Mouse (Mus musculus) right cerebral cortex, postnatal 25 days (tissue): ENCODE measurements around the gene Psmc6.

Source experiments
- DNase-seq: peaks from one replicate; pipeline ENCODE4 v3.0.0; 2022

The Psmc6 gene

DNA sequence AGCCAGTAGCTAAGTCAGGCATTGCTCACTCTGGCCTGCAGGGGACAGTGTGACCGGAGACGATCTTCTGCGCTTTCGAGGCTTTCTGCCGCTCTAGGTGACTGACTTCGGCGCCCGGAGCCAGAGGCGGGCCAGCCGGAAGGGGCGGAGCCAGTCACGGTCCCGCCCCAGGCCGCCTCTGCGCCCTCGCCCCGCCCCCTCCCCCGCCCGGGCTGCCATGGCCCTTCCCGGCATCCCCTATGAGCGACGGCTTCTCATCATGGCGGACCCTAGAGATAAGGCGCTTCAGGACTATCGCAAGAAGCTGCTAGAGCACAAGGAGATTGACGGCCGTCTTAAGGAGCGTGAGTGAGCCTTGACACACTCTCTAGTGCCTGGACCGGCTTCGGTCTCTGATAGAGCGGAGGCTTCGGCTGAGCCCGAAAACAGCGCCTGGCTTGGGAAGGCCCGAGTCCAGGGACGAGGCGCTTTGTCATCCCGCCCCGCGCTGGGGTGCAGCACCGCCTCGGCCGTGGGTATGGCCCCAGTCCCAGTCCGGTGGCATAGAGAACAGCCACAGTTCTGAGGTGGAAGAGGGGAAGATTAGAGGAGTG lies at the start of gene Psmc6:
Gene Psmc6, plus strand, starts transcription at position 200 of the 593 bp plus-strand sequence.
- DNase-seq: peak; percentile 91

- no peak for DNase-seq
Observed at GRCm38 (mm10) chr14:45282066-45282465, 47.5 kb upstream of the Psmc6 start.

- no peak for DNase-seq
Observed at GRCm38 (mm10) chr14:45291608-45292007, 38.0 kb upstream of the Psmc6 start.

GRCm38 (mm10) chr14:45303939-45304338 lies 25.6 kb upstream of the Psmc6 start:
- DNase-seq: no peak

GRCm38 (mm10) chr14:45304389-45304788 lies 25.2 kb upstream of the Psmc6 start:
- no peak for DNase-seq

DNA sequence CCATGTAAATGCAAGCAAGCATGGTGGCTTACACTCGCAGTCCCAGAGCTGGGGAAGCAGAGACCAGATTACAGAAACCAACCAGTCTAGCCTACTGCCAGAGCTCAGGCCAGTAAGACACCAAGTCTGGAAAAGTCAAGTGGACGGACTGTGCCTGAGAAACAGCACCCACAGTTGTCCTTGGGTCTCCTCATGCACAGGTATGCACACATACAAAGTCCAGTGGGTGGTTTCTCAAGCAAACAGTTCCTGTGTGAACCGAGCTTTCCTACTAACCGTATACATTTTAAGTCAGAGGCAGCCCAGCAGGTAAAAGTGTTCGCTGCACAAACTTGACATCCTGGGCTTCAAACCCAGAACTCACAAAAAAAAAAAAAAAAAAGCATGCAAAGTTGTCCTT lies 23.7 kb upstream of the Psmc6 start:
- DNase-seq: no peak

DNA sequence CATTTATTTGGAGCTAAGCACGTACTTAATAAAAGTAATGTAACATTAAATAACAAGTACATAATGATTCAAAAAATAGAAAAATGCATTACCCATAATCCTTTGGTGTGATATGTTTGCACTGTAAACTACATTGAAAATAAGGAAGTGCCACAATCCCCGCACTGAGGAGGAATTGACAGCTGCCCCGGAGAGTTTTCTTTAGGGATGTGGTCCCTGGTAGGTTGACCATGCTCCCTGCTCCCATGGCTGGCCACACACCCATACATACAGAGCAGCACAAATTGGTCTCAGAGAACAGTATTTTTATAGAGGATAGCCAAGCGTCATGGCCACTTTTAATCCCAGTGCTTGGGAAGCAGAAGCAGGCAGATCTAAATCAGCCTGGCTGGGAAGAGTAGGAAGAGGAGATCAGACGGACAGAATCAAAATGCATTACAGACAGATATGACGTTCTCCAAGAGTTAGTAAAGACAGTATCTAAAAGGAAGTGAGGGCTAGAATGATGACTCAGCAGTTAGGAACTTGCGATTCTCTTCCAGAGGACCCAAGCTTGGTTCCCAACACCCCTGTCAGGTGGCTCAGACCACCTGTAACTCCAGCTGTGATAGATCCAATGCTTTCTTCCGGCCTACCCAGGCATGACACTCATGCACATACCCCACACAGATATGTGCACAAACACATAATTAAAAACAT lies 21.8 kb upstream of the Psmc6 start:
- DNase-seq: no peak

- no peak for DNase-seq
Observed at GRCm38 (mm10) chr14:45309646-45310045, 19.9 kb upstream of the Psmc6 start.

DNA sequence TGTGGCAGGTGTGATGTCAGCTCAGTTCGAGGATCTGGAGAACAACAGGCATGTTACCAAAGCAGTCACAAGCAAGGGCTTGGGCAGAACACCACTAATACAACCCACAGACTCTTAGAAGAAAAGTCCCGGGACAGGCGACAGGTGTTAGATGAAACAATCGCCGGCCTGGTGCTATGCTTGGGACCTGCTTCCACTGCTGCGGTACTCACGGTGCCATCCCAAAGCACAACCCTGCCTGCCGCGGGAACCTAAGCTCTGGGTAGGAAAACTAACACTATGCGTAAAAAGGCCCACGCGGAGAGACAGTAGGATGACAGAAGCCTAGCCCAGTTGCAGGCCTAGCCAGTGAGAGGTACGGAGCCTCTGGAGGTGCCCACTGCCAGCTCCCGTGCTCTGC lies 19.5 kb upstream of the Psmc6 start:
- DNase-seq: no peak

GRCm38 (mm10) chr14:45316927-45317326 lies 12.7 kb upstream of the Psmc6 start:
- no peak for DNase-seq

DNA sequence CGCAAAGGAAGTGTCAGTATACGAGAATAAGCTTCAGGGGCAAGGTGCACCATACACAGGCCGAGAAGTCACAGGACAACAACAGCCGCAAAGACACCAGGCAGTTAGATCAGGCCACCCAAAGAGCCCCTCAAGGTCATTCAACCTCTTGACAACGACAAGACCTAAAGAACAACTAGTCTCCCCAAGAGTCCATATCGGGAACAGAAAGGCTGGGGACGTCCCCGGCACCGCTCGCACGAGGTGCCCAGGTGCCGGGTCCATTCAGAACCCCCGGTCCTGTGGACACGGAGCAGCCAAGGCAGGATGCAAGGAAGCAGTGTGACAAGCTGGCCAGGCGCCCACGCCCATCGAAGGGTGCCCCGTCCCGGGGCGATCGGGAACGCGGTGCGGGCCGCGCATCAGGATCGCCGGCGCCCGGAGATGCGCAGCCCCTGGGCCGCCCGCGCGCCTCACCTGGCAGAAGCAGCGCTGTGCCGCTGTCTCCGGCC lies 11.6 kb upstream of the Psmc6 start:
- DNase-seq: no peak

DNA sequence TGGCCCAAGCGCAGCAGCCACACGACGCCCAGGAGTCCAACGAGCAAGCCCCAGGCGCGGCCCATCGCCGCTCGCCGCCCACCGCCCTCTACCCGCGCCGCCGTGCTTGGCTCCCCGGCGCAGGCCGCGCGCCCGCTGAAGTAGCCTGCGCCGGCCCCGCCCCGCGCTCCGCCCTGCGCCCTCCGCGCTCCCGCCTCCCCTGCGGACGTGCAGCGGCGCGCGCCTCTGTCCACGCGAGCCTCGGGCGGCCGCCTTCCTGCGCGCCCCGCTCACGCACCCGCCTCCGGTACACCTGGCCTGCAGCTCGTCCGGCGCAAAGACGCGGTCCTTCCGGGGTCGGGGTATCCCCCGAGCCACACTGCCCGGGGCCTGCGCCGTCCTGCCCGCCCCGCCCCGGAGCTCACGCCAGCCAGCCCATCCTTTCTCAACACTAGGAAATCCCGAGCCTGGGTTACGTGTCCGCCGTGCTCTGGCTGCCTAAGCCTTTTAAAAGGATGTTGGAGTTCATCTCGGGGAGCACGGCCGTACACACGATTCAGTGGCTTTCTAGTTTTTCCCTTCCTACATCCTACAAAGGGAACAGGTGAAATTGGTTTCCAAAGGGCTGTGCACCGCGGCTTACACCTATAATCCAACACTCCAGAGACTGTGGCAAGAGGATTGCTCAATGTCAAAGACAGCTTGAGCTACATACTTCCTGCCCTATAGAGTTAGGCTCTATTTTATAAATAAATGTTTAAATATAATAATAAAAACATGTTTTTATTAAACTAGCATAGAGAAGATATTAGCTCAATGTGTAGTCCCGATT lies 11.0 kb upstream of the Psmc6 start, which contains the start of gene Ero1l:
Gene Ero1l, minus strand, starts transcription at position 346 of the 811 bp plus-strand sequence.
- peak; percentile 91 for DNase-seq

- DNase-seq: no peak
Observed at GRCm38 (mm10) chr14:45319237-45319610, 10.4 kb upstream of the Psmc6 start.

DNA sequence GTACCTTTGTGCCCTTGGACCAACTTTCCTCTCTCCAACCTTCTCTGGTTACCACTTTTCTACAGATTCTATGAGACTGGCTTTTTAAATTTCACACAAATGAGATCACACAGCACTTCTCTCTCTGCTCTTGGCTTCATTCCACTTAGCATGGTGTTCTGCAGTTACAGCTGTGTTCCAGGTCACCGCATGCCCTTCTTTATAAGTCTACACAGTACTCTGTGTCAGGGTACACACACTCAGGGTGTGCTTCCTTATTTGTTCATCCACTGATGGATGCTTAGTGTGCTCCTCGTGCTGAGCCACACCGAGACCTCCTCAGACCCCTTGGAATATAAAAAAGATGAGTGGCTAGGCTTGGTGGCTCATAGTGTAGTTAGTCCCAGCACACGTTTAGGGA lies 9.5 kb upstream of the Psmc6 start:
- no peak for DNase-seq

DNA sequence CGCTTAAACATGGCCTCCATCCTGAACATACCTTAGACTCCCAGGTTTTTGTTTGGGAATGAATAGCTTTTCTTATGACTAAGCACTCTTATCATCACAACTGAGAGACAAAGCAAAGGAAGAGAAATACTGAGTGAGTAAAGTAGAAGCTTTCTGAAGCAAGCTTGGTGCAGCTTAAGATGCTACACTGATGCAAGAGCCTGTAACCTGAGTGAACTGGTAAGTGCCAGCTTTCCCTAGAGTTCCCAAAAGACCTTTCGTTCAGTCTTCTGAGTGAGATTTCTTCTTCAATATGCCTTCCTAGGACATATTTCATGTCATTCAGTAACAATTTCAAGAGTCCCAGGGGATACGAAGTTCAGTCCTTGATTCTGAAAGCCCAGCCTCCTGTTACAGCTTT lies 8.5 kb upstream of the Psmc6 start:
- no peak for DNase-seq

- no peak for DNase-seq
Observed at GRCm38 (mm10) chr14:45321622-45322021, 8.0 kb upstream of the Psmc6 start.

- DNase-seq: no peak
Observed at GRCm38 (mm10) chr14:45322450-45322849, 7.1 kb upstream of the Psmc6 start.

GRCm38 (mm10) chr14:45323320-45323719 lies 6.3 kb upstream of the Psmc6 start:
- no peak for DNase-seq

DNA sequence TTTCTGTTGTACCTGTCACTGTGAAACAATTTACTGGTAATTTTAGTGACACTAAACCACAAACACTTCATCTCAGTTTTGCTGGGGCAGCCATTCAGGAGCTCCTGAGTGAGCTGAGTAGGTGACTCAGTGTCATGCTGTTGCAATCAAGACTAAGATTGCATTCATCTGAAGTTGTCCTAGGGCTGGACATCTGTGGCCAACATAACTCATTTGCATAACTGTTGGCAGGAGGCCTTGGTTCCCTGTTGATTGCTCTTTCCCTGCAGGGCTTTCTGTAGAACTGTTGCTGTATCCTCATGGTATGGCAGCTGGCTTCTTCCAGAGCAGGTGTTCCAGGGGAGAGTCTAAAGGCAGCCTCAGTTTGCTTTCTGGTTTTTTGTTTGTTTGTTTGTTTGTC lies 4.1 kb upstream of the Psmc6 start:
- no peak for DNase-seq

GRCm38 (mm10) chr14:45328072-45328713 lies 1.4 kb upstream of the Psmc6 start:
- no peak for DNase-seq

DNA sequence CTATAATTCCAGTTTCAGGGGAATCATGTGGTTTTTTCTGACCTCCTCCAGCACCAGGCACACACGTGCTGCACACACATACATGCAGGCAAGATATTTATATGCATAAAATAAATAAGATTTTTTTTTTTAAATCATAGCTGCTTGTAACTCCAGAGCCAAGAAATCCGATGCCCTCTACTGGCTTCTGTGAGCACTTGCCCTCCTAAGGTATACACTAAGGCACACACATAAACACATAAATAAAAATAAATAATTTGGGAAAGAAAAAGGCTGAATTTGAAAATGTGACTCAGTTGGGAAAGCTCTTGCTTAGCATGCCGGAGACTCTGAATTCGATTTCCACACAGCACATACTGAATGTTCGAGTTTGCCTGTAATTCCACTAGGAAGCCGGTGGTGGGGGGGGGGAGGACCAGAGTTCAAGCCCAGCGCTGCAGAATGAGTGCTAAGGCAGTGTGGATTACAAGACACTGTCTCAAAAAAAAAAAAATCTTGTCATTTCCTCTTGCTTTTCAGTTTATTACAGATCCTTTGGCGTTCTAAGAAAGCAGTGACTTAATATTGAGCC lies 485 bp upstream of the Psmc6 start:
- no peak for DNase-seq

DNA sequence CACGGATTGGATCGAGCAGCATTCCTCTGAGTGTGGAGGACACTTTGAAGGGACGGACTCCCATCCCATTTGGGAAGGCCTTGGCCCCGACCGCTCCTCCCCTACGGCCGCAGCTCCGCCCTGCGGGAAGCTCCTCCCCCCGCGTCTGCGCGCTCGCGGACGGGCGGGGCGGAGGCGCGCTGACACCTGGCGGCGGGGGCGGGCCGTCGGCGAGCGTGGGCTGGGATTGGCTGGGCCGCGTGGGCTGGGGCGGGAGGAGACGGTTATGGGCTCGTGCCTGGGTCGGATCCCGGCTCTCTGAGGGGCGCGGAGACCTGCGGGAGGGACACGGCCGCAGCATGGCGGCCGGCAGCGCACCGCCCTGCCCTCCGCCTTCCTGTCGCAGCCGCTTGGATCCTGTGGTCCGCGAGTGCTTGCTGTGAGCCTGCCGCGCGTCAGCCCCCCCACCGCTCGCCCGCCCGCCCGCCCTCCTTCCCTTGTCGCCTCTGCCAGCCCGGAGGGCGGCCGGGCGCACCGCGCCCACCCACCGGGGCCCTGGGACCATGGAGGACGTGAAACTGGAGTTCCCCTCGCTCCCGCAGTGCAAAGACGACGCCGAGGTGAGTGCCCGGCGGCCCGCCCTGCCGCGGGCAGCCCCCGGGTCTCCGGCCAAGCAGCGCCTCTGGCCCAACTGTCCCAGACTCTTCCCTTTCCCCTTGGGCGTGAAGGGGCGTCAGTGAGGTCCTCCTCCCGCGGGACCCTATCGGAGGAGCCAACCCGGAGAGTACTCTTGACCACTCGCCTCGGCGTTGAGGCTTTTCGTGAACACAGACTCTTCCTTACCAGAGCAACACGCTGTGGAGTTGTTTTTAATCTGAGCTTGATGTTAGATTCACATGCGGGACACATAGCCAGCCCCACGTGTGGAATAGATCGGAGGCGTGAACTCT lies 21.6 kb downstream of the Psmc6 start, which contains the start of gene Styx:
Gene Styx, plus strand, starts transcription at position 163 of the 929 bp plus-strand sequence.
- peak; percentile 94 for DNase-seq
